Mouse (Mus musculus) midbrain, postnatal 0 days (tissue): ENCODE data around the gene Tha1. TPM values are rescaled to one million over a fixed set of nuclear protein-coding genes. Genes with fewer than 3 reads are reported as not detected.

Source experiments
- ATAC-seq: fragments of 200-750 bp; cut with Nextera tagmentation; 2 replicates; pipeline ENCODE4 v1.8.0; 2017; ENCODE audit warnings: moderate number of reproducible peaks, mild to moderate bottlenecking, moderate TSS enrichment, moderate library complexity; ENCODE audit not compliant: low FRiP score
- DNase-seq: peaks from one replicate; pipeline ENCODE4 v3.0.0-alpha.2; 2015; ENCODE audit warnings: low spot score
- H3K27ac ChIP-seq: fragments of 300-500 bp; sonication (generic); 2 replicates; pipeline ENCODE4 v1.5.1; 2014; ENCODE audit warnings: low read depth, mild to moderate bottlenecking, low read length, mixed read lengths
- H3K27me3 ChIP-seq: fragments of 300-500 bp; sonication (generic); 2 replicates; pipeline ENCODE4 v1.6.1; 2014; ENCODE audit warnings: low read length, control low read depth, mixed read lengths; ENCODE audit not compliant: insufficient read depth
- H3K36me3 ChIP-seq: fragments of 300-500 bp; sonication (generic); 2 replicates; pipeline ENCODE4 v1.6.1; 2014; ENCODE audit warnings: low read length, control low read depth, mixed read lengths; ENCODE audit not compliant: insufficient read depth
- H3K4me1 ChIP-seq: fragments of 300-500 bp; sonication (generic); 2 replicates; pipeline ENCODE4 v1.6.1; 2014; ENCODE audit warnings: mild to moderate bottlenecking, control low read depth, antibody characterized with exemption, low read length, mixed read lengths; ENCODE audit not compliant: insufficient read depth
- H3K4me2 ChIP-seq: fragments of 300-500 bp; sonication (generic); 2 replicates; pipeline ENCODE4 v1.6.1; 2014; ENCODE audit warnings: low read depth, mild to moderate bottlenecking, low read length, mixed read lengths; ENCODE audit not compliant: poor library complexity, severe bottlenecking
- H3K4me3 ChIP-seq: fragments of 300-500 bp; sonication (generic); 2 replicates; pipeline ENCODE4 v1.5.1; 2014; ENCODE audit warnings: low read depth, mild to moderate bottlenecking, low read length, moderate library complexity
- H3K9ac ChIP-seq: fragments of 300-500 bp; sonication (generic); replicated peaks from 2 replicates; pipeline ENCODE4 v1.6.1; 2014; ENCODE audit warnings: mild to moderate bottlenecking, low read length, moderate library complexity, mixed read lengths; ENCODE audit not compliant: poor library complexity, severe bottlenecking
- H3K9me3 ChIP-seq: fragments of 300-500 bp; sonication (generic); 2 replicates; pipeline ENCODE4 v1.6.1; 2016; ENCODE audit warnings: low read length, control low read depth
- CTCF ChIP-seq: IDR thresholded peaks from 2 replicates; pipeline ENCODE4 v1.5.1; 2016; ENCODE audit warnings: antibody characterized with exemption, mild to moderate bottlenecking
- WGBS: fragments of 180-500 bp; shearing (Covaris S2); extraction: QIAGEN DNeasy Blood & Tissue Kit; methylation state at CpG from one replicate; pipeline ENCODE4 v1.1.7; 2014; 5-methylcytosine and 5-hydroxymethylcytosine counted together
- polyA plus RNA-seq: library from polyadenylated mRNA; unstranded; fragments of >200 nt; fragmentation: Nextera tagmentation; extraction: Ambion mirVana; gene quantifications from 2 replicates; pipeline ENCODE4 v1.2.1, GENCODE M21; 2015
- total RNA-seq: library from RNA; depleted of rRNA; stranded (reverse); fragments of >200 nt; gene quantifications from 2 replicates; pipeline ENCODE4 v1.2.3, GENCODE M21; 2014

Gene Tha1
- total and polyA plus RNA-seq, 2 experiments from 2014 or later, result 3.0 to 3.8 TPM

DNA sequence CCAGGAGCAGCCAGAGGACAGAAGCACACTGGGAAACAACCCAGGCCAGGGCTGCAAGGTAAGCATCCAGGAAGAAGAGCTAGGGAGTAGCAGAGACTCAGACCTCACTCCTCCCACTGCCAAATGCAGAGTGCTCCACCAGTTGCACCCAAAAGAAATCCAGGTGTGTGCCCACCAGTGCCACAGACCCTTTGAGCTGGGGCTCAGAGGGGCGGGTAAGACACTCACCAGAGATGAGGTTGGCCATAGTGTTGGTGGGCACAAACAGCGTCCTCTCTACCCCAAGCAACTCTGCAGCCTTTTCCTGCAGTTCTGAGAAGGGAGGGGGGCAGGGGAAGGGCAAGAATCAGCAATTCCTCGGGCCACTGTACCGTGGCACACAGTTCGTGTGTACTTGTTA, 1.9 kb downstream of the Tha1 start:
- TF ChIP-seq CTCF, result no peak
- H3K27me3 ChIP-seq, result no peaks in the 10 kb centered on the region; the same call in 1 of the 2 replicates
- no peaks in the 10 kb centered on the region for H3K9me3 ChIP-seq
- DNase-seq (no peak), ATAC-seq (no peak)
- H3K4me3 ChIP-seq, result no peak overlapping the region
- no peaks in the 10 kb centered on the region for H3K4me1 ChIP-seq
- 0 out of 2 replicates have a peak, but pooled peaks cover 3% of the 10 kb centered on the region for H3K36me3 ChIP-seq
- 74% methylated on average over 5 of the region's 5 CpGs for WGBS
- no peak overlapping the region for H3K4me2 ChIP-seq
- no peak overlapping the region for H3K27ac ChIP-seq
- no peak overlapping the region; the same call in 1 of the 2 replicates for H3K9ac ChIP-seq

DNA sequence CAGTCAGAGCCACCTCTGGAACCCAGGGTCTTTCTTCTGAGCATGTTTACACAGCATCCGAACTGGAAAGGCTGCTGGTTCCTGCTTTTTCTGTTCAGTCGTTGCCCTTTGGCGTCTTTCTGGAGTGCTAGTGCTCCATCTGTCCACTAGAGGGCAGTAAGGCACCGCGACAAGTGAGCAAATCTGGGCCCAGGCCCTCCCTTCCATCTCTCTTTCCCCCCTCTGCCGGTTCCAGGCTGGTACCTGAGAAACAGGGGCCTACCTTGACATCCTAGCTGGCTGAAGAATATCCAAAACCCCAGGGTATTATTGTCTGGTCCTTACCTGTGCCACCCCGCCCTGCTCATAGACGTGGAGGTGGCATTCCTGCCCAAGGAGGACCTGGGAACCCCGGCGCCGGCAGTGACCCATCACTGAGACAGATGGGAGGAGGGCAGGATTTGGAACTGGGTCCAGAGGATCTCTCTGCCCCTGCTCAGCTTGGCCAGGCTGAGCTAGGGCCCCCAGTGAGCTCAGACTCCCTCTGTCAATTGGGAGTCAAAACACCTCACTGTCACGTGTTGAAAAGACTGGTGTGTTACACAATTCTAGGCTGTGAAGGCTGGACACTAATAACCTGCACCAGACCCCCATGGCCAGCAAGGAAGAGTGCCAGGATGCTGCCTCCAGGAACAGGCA, 2.5 kb downstream of the Tha1 start:
- Histone ChIP-seq H3K4me3 (no peak overlapping the region), H3K4me1 (no peaks in the 10 kb centered on the region), H3K27ac (no peak overlapping the region), H3K36me3 (0 out of 2 replicates have a peak, but pooled peaks cover 3% of the 10 kb centered on the region), H3K9ac (no peak overlapping the region; the same call in 1 of the 2 replicates), H3K27me3 (no peaks in the 10 kb centered on the region; the same call in 1 of the 2 replicates), H3K4me2 (no peak overlapping the region), H3K9me3 (no peaks in the 10 kb centered on the region)
- DNase-seq (peak; percentile 90), ATAC-seq (peak; percentile 35; the same call in 1 of the 2 replicates)
- 33% methylated on average over 12 of the region's 12 CpGs for WGBS
- TF ChIP-seq CTCF, result peak; percentile 99

DNA sequence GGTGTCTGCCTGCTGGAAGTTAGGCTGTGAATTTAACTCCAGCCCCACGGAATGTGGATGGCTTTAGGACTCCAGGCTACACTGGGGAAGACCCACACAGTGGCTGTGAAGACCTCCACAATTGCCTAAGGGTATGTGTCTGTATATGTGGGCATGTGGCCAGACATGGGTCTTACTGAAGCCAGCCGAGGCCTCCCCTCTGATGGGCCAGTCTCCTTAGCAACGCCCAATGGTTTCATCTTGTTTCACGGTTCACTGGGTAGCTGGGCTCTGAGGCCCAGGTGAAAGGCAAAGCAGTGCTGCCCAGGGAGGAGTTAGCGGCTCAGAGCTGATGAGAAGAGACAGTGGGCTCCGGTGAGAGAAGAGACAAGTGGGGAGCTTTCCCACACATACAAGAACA, 7.3 kb downstream of the Tha1 start:
- Histone ChIP-seq H3K4me3 (no peak overlapping the region), H3K4me1 (no peaks in the 10 kb centered on the region), H3K27me3 (peaks cover 6% of the 10 kb centered on the region), H3K4me2 (no peak overlapping the region), H3K27ac (peak overlapping the region; percentile 12; the same call in 1 of the 2 replicates), H3K36me3 (0 out of 2 replicates have a peak, but pooled peaks cover 3% of the 10 kb centered on the region), H3K9ac (no peak overlapping the region), H3K9me3 (no peaks in the 10 kb centered on the region)
- peak; percentile 72 for DNase-seq
- ATAC-seq, result no peak
- no peak for TF ChIP-seq CTCF
- WGBS, result 13% methylated on average over 6 of the region's 6 CpGs

DNA sequence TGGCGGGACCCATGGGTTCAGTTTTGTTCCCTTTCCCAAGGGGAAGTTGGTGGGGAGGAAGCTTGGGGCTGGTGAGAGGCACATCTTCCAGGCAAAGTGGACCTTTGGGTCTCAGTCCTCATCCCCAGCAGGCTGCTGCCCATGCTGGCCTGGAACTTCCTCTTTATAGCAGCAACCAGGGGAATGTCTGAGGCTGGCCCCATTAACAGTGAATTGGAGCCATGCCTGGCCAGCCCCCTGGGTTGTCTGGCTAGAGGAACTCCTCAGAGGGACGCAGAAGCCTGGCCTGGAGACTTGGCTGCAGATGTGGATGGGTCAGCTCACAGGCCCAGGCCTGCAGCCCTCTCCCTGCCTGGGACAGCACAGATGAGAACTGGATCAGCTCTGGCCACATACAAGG, 8.5 kb downstream of the Tha1 start:
- H3K27ac ChIP-seq, result no peak overlapping the region
- ATAC-seq, result no peak

DNA sequence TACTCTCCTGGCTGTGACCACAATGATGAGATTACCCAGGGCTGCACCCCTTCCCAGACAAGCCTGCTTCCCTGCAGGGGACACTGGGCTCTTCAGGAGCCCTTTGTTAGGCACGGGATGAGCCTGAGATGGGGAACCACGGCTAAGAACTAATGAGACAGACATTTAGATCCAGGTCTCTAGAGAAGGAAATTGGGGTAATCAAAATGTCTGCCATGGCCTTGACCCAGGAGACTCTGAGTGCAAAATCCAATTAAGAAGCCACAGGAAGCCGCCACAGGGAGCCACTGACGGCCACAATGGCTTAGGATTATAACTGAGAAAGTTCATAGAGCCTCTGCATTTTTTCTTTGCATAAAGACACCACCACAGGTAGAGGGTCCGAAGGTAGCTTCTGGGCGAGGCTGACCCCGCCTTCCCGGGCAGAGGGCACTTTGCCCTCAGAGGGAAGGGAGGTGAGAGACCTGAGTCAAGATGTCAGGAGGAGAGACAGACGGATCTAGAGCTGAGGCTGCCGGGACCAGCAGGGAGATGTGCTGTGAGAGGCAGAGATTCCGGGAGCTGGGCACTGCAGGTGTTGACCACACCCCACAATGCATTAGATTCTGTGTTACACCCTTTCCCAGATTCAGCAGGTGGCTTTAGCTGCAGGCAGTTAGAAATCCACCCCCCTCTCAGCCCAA, 10.0 kb downstream of the Tha1 start:
- Histone ChIP-seq H3K9me3 (no peaks in the 10 kb centered on the region), H3K27ac (no peak overlapping the region), H3K4me3 (no peak overlapping the region), H3K27me3 (peaks cover 18% of the 10 kb centered on the region), H3K4me2 (no peak overlapping the region), H3K9ac (no peak overlapping the region), H3K4me1 (no peaks in the 10 kb centered on the region), H3K36me3 (0 out of 2 replicates have a peak, but pooled peaks cover 3% of the 10 kb centered on the region)
- DNase-seq (no peak), ATAC-seq (no peak)
- WGBS, result 28% methylated on average over 11 of the region's 11 CpGs
- TF ChIP-seq CTCF, result no peak

More for the DNA sequence above, 8.5 kb downstream of the Tha1 start:
- no peak for DNase-seq
- Histone ChIP-seq H3K9ac (no peak overlapping the region), H3K4me3 (no peak overlapping the region), H3K4me1 (no peaks in the 10 kb centered on the region), H3K4me2 (no peak overlapping the region), H3K36me3 (0 out of 2 replicates have a peak, but pooled peaks cover 3% of the 10 kb centered on the region), H3K27me3 (peaks cover 17% of the 10 kb centered on the region), H3K9me3 (no peaks in the 10 kb centered on the region)
- WGBS, result 82% methylated on average over 2 of the region's 2 CpGs
- TF ChIP-seq CTCF, result no peak

DNA sequence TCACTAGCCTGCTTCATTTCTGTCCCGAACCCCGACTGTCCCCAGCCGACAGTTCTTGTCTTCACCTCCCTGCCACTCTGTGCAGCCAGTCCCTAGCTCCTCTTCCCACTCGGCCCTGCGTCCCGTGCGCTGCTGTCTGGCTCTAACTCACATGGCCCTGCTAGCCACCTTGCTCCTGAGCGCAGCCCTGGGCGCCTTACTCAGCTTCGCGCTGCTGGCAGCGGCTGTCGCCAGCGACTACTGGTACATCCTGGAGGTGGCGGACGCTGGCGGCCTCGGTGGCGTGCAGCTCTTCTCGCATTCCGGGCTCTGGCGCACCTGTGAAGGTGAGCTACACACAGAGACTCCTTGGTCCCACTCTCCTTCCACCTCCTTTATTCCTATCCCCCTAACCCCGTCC, 12.7 kb downstream of the Tha1 start, which contains the start of gene Tmem235:
Tmem235 (plus strand) TSS at position 152 of the 400 bp plus-strand sequence.
- H3K36me3 ChIP-seq, result no peaks in the 10 kb centered on the region

More for the DNA sequence above, 12.7 kb downstream of the Tha1 start, which contains the start of gene Tmem235:
- H3K4me3 ChIP-seq, result no peak within 1 kb of the TSS
- WGBS, result 7% methylated on average over 23 of the region's 23 CpGs
- peaks cover 18% of the 10 kb centered on the region for H3K27me3 ChIP-seq
- DNase-seq, result no peak
- no peak for ATAC-seq
- H3K9ac ChIP-seq, result no peak within 1 kb of the TSS
- no peaks in the 10 kb centered on the region for H3K9me3 ChIP-seq
- no peaks in the 10 kb centered on the region for H3K4me1 ChIP-seq
- no peak within 1 kb of the TSS for H3K27ac ChIP-seq
- no peak for TF ChIP-seq CTCF
- H3K4me2 ChIP-seq, result no peak within 1 kb of the TSS
